Mouse (Mus musculus): Measurements from ENCODE around the gene Dcun1d1. TPM values are rescaled to one million over a fixed set of nuclear protein-coding genes. Genes with fewer than 3 reads are reported as not detected.

Gene Dcun1d1
- polyA plus RNA-seq, 1 experiment, result 12.3 TPM

DNA sequence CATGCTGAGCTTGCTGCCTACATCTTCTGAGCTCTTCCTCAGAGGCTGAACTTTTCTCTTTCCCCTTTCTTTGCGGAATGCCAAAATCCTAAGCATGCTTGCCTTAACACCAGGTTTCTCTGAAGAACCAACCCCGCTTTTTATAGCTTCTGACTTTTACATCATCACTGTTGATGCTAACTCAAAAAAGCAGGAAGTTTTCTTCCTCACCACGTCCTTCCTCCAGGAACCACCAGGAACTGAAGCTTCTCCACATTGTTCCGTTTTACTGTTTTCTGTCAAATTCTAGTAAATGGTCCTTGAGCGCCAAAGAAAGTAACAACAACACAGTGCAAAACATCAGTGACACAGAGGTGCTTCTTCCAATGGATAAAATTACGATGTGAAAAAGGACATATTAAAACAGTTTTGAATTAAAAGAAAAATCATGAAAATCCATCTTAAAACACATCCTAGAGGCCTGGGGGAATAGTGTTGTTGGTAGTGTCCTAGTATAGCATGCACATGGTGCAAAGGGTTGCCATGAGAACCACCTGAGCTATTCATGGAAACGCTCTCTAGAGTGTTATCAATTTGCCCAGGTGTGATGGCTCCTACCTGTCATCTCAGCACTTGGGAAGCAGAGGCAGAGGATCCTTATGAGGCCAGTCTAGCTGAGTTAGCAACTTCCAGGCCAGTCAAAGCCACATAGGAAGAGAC, 28.1 kb downstream of the Dcun1d1 start:
- Histone ChIP-seq H3K4me3 (replicated peaks; ENCODE audit: extremely low read depth, low read depth, low read length) (no peak overlapping the region), H3K4me1 (ENCODE audit: control insufficient read depth, insufficient read depth, low read length) (no peaks in the 10 kb centered on the region; the same call in 1 of the 2 replicates)
- 62% methylated on average over 7 of the region's 7 CpGs for WGBS
- no peak for DNase-seq
- no peak for TF ChIP-seq CTCF (IDR thresholded peaks at IDR 0.05; ENCODE audit: insufficient read depth, low read length)

- TF ChIP-seq CTCF (IDR thresholded peaks at IDR 0.05; ENCODE audit: insufficient read depth, low read length), result no peak
- no peak for TF ChIP-seq POLR2A (IDR thresholded peaks at IDR 0.05; ENCODE audit: borderline replicate concordance, extremely low read depth, low read depth, low read length)
- WGBS, result 93% methylated on average over 5 of the region's 5 CpGs
- Histone ChIP-seq H3K4me1 (ENCODE audit: control insufficient read depth, insufficient read depth, low read length) (no peaks in the 10 kb centered on the region), H3K4me3 (replicated peaks; ENCODE audit: extremely low read depth, low read depth, low read length) (no peak overlapping the region)
- no peak for DNase-seq
Measured at GRCm38 (mm10) chr3:35900555-35901204, 36.6 kb downstream of the Dcun1d1 start.

DNA sequence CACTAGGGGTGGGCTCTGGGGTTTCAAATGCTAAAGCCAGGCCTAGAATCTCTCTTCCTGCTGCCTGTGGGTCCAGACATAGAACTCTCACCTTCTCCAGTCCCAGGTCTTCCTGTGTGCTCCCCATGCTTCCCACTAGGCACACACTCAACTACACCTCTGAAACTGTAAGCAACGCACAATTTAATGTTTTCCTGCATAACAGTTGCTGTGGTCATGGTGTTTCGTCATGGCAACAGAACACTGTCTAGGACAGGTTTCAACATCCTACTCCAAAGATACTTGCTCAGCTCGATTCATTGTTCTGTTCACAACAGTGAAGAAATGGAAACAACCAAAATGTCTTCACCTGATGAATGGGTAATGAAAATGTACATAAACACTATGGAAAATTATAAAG, 38.1 kb downstream of the Dcun1d1 start:
- H3K4me1 ChIP-seq (ENCODE audit: control insufficient read depth, insufficient read depth, low read length), result no peaks in the 10 kb centered on the region
- WGBS, result 92% methylated on average over 3 of the region's 3 CpGs
- H3K4me3 ChIP-seq (replicated peaks; ENCODE audit: extremely low read depth, low read depth, low read length), result no peak overlapping the region
- DNase-seq, result no peak
- no peak for TF ChIP-seq POLR2A (IDR thresholded peaks at IDR 0.05; ENCODE audit: borderline replicate concordance, extremely low read depth, low read depth, low read length)
- no peak for TF ChIP-seq CTCF (IDR thresholded peaks at IDR 0.05; ENCODE audit: insufficient read depth, low read length)

DNA sequence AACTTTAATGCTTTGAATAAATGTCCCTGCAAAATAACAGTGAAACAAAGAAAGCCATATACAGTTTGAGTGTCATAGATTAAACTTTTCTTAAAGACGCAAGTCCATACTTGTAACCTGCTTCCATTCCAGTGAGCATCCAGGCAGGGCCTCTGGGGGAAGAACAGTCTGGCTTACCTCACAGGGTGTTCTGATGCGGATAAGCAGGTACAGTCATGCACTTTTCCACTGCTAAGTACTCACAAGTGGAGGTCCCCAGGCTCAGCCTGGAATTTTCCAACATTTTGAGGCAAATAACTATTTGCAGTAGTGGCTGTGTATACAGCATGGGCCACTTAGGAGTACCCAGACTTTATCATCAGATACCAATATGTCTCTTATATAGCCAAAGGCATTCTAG, 39.3 kb downstream of the Dcun1d1 start:
- 88% methylated on average over 2 of the region's 2 CpGs for WGBS
- H3K4me1 ChIP-seq (ENCODE audit: control insufficient read depth, insufficient read depth, low read length), result no peaks in the 10 kb centered on the region
- TF ChIP-seq POLR2A (IDR thresholded peaks at IDR 0.05; ENCODE audit: borderline replicate concordance, extremely low read depth, low read depth, low read length), result no peak
- TF ChIP-seq CTCF (IDR thresholded peaks at IDR 0.05; ENCODE audit: insufficient read depth, low read length), result no peak
- no peak for DNase-seq
- H3K4me3 ChIP-seq (replicated peaks; ENCODE audit: extremely low read depth, low read depth, low read length), result no peak overlapping the region

GRCm38 (mm10) chr3:35893156-35893555, 44.1 kb downstream of the Dcun1d1 start:
- no peaks in the 10 kb centered on the region for H3K4me1 ChIP-seq (ENCODE audit: control insufficient read depth, insufficient read depth, low read length)
- no peak for TF ChIP-seq CTCF (IDR thresholded peaks at IDR 0.05; ENCODE audit: insufficient read depth, low read length)
- no peak for TF ChIP-seq POLR2A (IDR thresholded peaks at IDR 0.05; ENCODE audit: borderline replicate concordance, extremely low read depth, low read depth, low read length)
- no peak for DNase-seq
- no peak overlapping the region for H3K4me3 ChIP-seq (replicated peaks; ENCODE audit: extremely low read depth, low read depth, low read length)
- WGBS, result 84% methylated on average over 5 of the region's 5 CpGs

GRCm38 (mm10) chr3:35891123-35891522, 46.1 kb downstream of the Dcun1d1 start:
- 83% methylated on average over 4 of the region's 4 CpGs for WGBS
- Histone ChIP-seq H3K4me1 (ENCODE audit: control insufficient read depth, insufficient read depth, low read length) (no peaks in the 10 kb centered on the region), H3K4me3 (replicated peaks; ENCODE audit: extremely low read depth, low read depth, low read length) (no peak overlapping the region)
- TF ChIP-seq POLR2A (IDR thresholded peaks at IDR 0.05; ENCODE audit: borderline replicate concordance, extremely low read depth, low read depth, low read length) (no peak), CTCF (IDR thresholded peaks at IDR 0.05; ENCODE audit: insufficient read depth, low read length) (no peak)
- DNase-seq, result no peak

GRCm38 (mm10) chr3:35889531-35889930, 47.7 kb downstream of the Dcun1d1 start:
- 87% methylated on average over 2 of the region's 2 CpGs for WGBS
- no peak for DNase-seq
- Histone ChIP-seq H3K4me1 (ENCODE audit: control insufficient read depth, insufficient read depth, low read length) (no peaks in the 10 kb centered on the region), H3K4me3 (replicated peaks; ENCODE audit: extremely low read depth, low read depth, low read length) (no peak overlapping the region)
- TF ChIP-seq CTCF (IDR thresholded peaks at IDR 0.05; ENCODE audit: insufficient read depth, low read length) (no peak), POLR2A (IDR thresholded peaks at IDR 0.05; ENCODE audit: borderline replicate concordance, extremely low read depth, low read depth, low read length) (no peak)

- TF ChIP-seq CTCF (IDR thresholded peaks at IDR 0.05; ENCODE audit: insufficient read depth, low read length), result no peak
- no peak for TF ChIP-seq POLR2A (IDR thresholded peaks at IDR 0.05; ENCODE audit: borderline replicate concordance, extremely low read depth, low read depth, low read length)
- no peak overlapping the region for H3K4me3 ChIP-seq (replicated peaks; ENCODE audit: extremely low read depth, low read depth, low read length)
- no peak for DNase-seq
- no peaks in the 10 kb centered on the region for H3K4me1 ChIP-seq (ENCODE audit: control insufficient read depth, insufficient read depth, low read length)
Measured at GRCm38 (mm10) chr3:35883267-35883666, 54.0 kb downstream of the Dcun1d1 start.

DNA sequence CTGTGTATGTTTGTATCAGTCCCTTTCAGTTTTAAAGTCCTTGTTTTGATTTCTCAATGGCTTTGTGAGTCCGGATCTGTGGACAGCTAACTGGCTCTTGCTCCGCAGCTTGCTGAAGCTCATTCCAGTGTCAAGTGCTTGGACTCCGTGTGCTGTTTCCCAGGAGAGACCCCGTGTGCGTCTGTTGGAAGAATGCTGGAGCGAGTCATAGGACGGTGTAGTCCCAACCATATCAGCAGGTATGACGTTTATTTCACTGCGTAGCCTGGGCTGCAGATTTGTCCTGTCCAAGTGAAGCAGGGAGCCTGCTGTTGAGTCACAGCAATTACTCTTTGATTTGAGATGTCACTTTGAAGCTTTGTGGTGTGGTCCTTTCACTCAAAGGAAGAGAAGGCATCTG, 87.9 kb downstream of the Dcun1d1 start:
- no peak overlapping the region for H3K4me3 ChIP-seq (replicated peaks; ENCODE audit: extremely low read depth, low read depth, low read length)
- no peak for DNase-seq
- no peaks in the 10 kb centered on the region for H3K4me1 ChIP-seq (ENCODE audit: control insufficient read depth, insufficient read depth, low read length)
- TF ChIP-seq CTCF (IDR thresholded peaks at IDR 0.05; ENCODE audit: insufficient read depth, low read length), result no peak
- no peak for TF ChIP-seq POLR2A (IDR thresholded peaks at IDR 0.05; ENCODE audit: borderline replicate concordance, extremely low read depth, low read depth, low read length)
- WGBS, result 93% methylated on average over 9 of the region's 9 CpGs

Other genes with a start within 250 kb of the Dcun1d1 start
- 12.1 and 16.4 TPM in 2 replicates for gene Atp11b, start 183.3 kb downstream of the Dcun1d1 start, polyA plus RNA-seq (2012; rRNA removed)
- gene Mccc1, start 63.2 kb upstream of the Dcun1d1 start, polyA plus RNA-seq (2012; rRNA removed), result 10.7 and 14.1 TPM in 2 replicates
- gene Ccdc144b, start 116.1 kb upstream of the Dcun1d1 start, polyA plus RNA-seq (2012; rRNA removed), result not detected in 2 replicates
- 9.6 and 17.1 TPM in 2 replicates for gene Acad9, start 128.5 kb upstream of the Dcun1d1 start, polyA plus RNA-seq (2012; rRNA removed)
- 0.96 and 1.2 TPM in 2 replicates for gene D3Ertd254e, start 213.6 kb upstream of the Dcun1d1 start, polyA plus RNA-seq (2012; rRNA removed)